Mouse (Mus musculus) liver, embryonic 15.5 days (tissue): ENCODE results near the gene Dll3. TPM values are rescaled to one million over a fixed set of nuclear protein-coding genes. Genes with fewer than 3 reads are reported as not detected.
"Not testable (repeated sequence)": the region's sequence is repeated elsewhere in the genome, so short reads cannot be mapped to it uniquely, and the experiment has no call there.

Source experiments
- ATAC-seq: fragments of 200-750 bp; cut with Nextera tagmentation; 2 replicates; pipeline ENCODE4 v1.8.0; 2017; ENCODE audit warnings: moderate number of reproducible peaks, mild to moderate bottlenecking, moderate library complexity; ENCODE audit not compliant: insufficient read depth
- H3K27ac ChIP-seq: fragments of 300-500 bp; sonication (generic); replicated peaks from 2 replicates; pipeline ENCODE4 v1.5.1; 2015; ENCODE audit warnings: mild to moderate bottlenecking, inconsistent platforms
- H3K27me3 ChIP-seq: fragments of 300-500 bp; sonication (generic); 2 replicates; pipeline ENCODE4 v1.6.1; 2015; ENCODE audit warnings: mild to moderate bottlenecking, inconsistent platforms
- H3K36me3 ChIP-seq: fragments of 300-500 bp; sonication (generic); replicated peaks from 2 replicates; pipeline ENCODE4 v1.6.1; 2015; ENCODE audit warnings: moderate library complexity, mild to moderate bottlenecking, inconsistent platforms
- H3K4me1 ChIP-seq: fragments of 300-500 bp; sonication (generic); replicated peaks from 2 replicates; pipeline ENCODE4 v1.6.1; 2015; ENCODE audit warnings: inconsistent platforms
- H3K4me2 ChIP-seq: fragments of 300-500 bp; sonication (generic); 2 replicates; pipeline ENCODE4 v1.6.1; 2015; ENCODE audit warnings: moderate library complexity, mild to moderate bottlenecking, inconsistent platforms
- H3K4me3 ChIP-seq: fragments of 300-500 bp; sonication (generic); replicated peaks from 2 replicates; pipeline ENCODE4 v1.5.1; 2015; ENCODE audit warnings: mild to moderate bottlenecking, inconsistent platforms
- H3K9ac ChIP-seq: fragments of 300-500 bp; sonication (generic); 2 replicates; pipeline ENCODE4 v1.6.1; 2015; ENCODE audit warnings: moderate library complexity, mild to moderate bottlenecking, inconsistent platforms
- H3K9me3 ChIP-seq: fragments of 300-500 bp; sonication (generic); replicated peaks from 2 replicates; pipeline ENCODE4 v1.6.1; 2016; ENCODE audit warnings: inconsistent platforms
- WGBS: fragments of 180-500 bp; shearing (Covaris S2); methylation state at CpG from one replicate; pipeline ENCODE4 v1.1.7; 2015; ENCODE audit warnings: mixed read lengths; ENCODE audit not compliant: insufficient replicate concordance; 5-methylcytosine and 5-hydroxymethylcytosine counted together
- polyA plus RNA-seq: library from polyadenylated mRNA; unstranded; fragments of >200 nt; fragmentation: Nextera tagmentation; extraction: Ambion mirVana; gene quantifications from 2 replicates; pipeline ENCODE4 v1.2.1, GENCODE M21; 2015

Dll3 gene
- polyA plus RNA-seq, 1 experiment from 2014 or later, result not detected

- not testable (repeated sequence) for H3K9ac ChIP-seq, H3K4me1 ChIP-seq, H3K27me3 ChIP-seq, H3K27ac ChIP-seq, H3K9me3 ChIP-seq, H3K36me3 ChIP-seq, H3K4me3 ChIP-seq, H3K4me2 ChIP-seq, ATAC-seq
- 30% methylated on average over 2 of the region's 2 CpGs for WGBS
Measured at GRCm38 (mm10) chr7:28243943-28244342, 58.1 kb downstream of the Dll3 start.

Other genes starting within 250 kb of the Dll3 start
- gene Fcgbp, start 231.0 kb downstream of the Dll3 start, polyA plus RNA-seq, result 0.10 and 0.17 TPM in 2 replicates
- gene 9530053A07Rik, start 172.8 kb downstream of the Dll3 start, polyA plus RNA-seq, result not detected in 2 replicates
- 55.0 and 56.9 TPM in 2 replicates for gene Fbl, start 132.5 kb downstream of the Dll3 start, polyA plus RNA-seq
- 2.3 and 2.7 TPM in 2 replicates for gene Dyrk1b, start 122.8 kb downstream of the Dll3 start, polyA plus RNA-seq
- 0.52 and 0.75 TPM in 2 replicates for gene Eid2, start 34.4 kb downstream of the Dll3 start, polyA plus RNA-seq
- gene Eid2b, start 24.5 kb downstream of the Dll3 start, polyA plus RNA-seq, result 1.7 and 1.8 TPM in 2 replicates
- 0.07 TPM in 1 of 2 replicates, not detected in the other for gene Selenov, start 11.1 kb downstream of the Dll3 start, polyA plus RNA-seq
- 78.3 and 85.2 TPM in 2 replicates for gene Timm50, start 9.8 kb upstream of the Dll3 start, polyA plus RNA-seq
- 29.9 and 35.3 TPM in 2 replicates for gene Supt5, start 36.5 kb upstream of the Dll3 start, polyA plus RNA-seq
- gene Rps16, start 48.4 kb upstream of the Dll3 start, polyA plus RNA-seq, result 540 and 619 TPM in 2 replicates
- 4.5 and 5.1 TPM in 2 replicates for gene Plekhg2, start 70.4 kb upstream of the Dll3 start, polyA plus RNA-seq
- gene Zfp36, start 78.0 kb upstream of the Dll3 start, polyA plus RNA-seq, result 8.3 and 8.8 TPM in 2 replicates
- 23.9 and 25.6 TPM in 2 replicates for gene Med29, start 90.5 kb upstream of the Dll3 start, polyA plus RNA-seq
- 24.6 and 26.2 TPM in 2 replicates for gene Paf1, start 90.7 kb upstream of the Dll3 start, polyA plus RNA-seq
- 32.4 and 35.6 TPM in 2 replicates for gene Gmfg, start 135.2 kb upstream of the Dll3 start, polyA plus RNA-seq
- gene Lrfn1, start 149.7 kb upstream of the Dll3 start, polyA plus RNA-seq, result 0.09 and 0.20 TPM in 2 replicates
- gene Ifnl2, start 208.2 kb upstream of the Dll3 start, polyA plus RNA-seq, result not detected in 2 replicates
- not detected in 2 replicates for gene Ifnl3, start 220.6 kb upstream of the Dll3 start, polyA plus RNA-seq
- 0.68 TPM in 1 of 2 replicates, not detected in the other for gene Sycn, start 238.6 kb upstream of the Dll3 start, polyA plus RNA-seq
- gene Nccrp1, start 245.0 kb upstream of the Dll3 start, polyA plus RNA-seq, result not detected in 2 replicates